18 mouse cellular contexts compared by ENCODE assay signal in the genomic region with DNA sequence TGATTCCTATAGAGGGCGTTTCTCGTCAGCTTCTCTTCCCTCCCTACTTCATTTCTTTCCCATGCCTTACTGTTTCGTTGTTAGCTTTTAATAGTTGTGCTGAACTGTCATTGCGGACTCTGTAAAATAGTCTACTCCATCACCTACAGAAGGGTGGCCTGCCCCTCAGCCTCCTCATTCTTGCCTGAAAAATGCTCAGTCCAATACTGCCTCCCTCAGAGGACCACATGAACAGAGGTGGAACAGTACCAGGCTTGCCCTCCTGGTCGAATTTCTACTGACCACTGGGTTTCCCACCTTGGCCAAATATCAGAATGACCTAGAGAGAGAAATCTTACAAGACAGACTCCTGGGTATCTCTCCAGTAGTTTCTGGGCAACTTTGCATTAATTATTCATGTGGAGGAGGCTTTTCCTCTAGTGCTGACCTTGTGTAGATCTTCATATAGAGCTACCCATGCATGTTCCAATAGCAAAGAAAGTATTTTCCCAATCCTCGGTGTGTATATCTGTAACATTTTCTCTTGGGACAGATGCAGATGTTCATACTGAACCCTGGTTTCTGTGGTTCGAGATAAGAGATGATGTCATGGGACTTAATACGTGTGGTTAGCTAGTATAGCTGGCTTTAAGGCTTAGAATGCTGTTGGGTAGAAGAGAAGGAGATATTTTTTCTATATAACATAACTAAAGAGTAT.
"Had no signal": no experiment of that assay in that cellular context is flagged by ENCODE, and none has a peak within 500 bp of the region (broad histone marks: within the 10 kb centered on the region; RNA-seq: fewer than 3 reads in every experiment).

No protein-coding gene starts in this region.

- H3K9me3 ChIP-seq: kidney, embryonic 15.5 days; limb, embryonic 13.5 days; liver, embryonic 15.5 days; midbrain, embryonic 10.5 days; neural tube, embryonic 15.5 days had no signal

- H3K4me1 ChIP-seq: kidney, embryonic 15.5 days; liver, embryonic 15.5 days had no signal

- H3K4me3 ChIP-seq: kidney, embryonic 15.5 days; limb, embryonic 13.5 days; liver, embryonic 15.5 days; midbrain, embryonic 10.5 days; myocyte; neural tube, embryonic 15.5 days had no signal

- H3K9ac ChIP-seq: kidney, embryonic 15.5 days; limb, embryonic 13.5 days; liver, embryonic 15.5 days; neural tube, embryonic 15.5 days had no signal

- H3K4me2 ChIP-seq: kidney, embryonic 15.5 days; limb, embryonic 13.5 days; liver, embryonic 11.5 days; liver, embryonic 15.5 days; neural tube, embryonic 15.5 days had no signal

- H3K27me3 ChIP-seq: kidney, embryonic 15.5 days; limb, embryonic 13.5 days; liver, embryonic 15.5 days; neural tube, embryonic 15.5 days had no signal

- H3K36me3 ChIP-seq: kidney, embryonic 15.5 days; limb, embryonic 13.5 days; liver, embryonic 15.5 days; midbrain, embryonic 10.5 days; neural tube, embryonic 15.5 days had no signal

- ATAC-seq: lung, postnatal 0 days had no signal

- DNase-seq: kidney, postnatal 14 days; left cerebral cortex, postnatal 4 days; lung, adult 2 months; midbrain, embryonic 14.5 days; right cerebral cortex, adult 18-20 months; right cerebral cortex, postnatal 4 days; spleen, adult 18-20 months; thymus, adult 18-20 months; thymus, postnatal 36 days had no signal

- H3K27ac ChIP-seq: kidney, embryonic 15.5 days; limb, embryonic 13.5 days; liver, embryonic 15.5 days; macrophage; midbrain, embryonic 10.5 days; neural tube, embryonic 15.5 days had no signal
